Mouse (Mus musculus): ENCODE results near the gene Arap1. TPM values are rescaled to one million over a fixed set of nuclear protein-coding genes. Genes with fewer than 3 reads are reported as not detected.
A peak's percentile ranks its signal among the peaks of the same experiment; 100 is the strongest.

The Arap1 gene
- total and polyA plus RNA-seq, 2 experiments from 2014 or later, result 6.9 to 30.0 TPM

- H3K4me3 ChIP-seq (ENCODE audit: low read depth, low read length), result no peak overlapping the region
- no peak overlapping the region for H3K9ac ChIP-seq (replicated peaks; ENCODE audit: low read length, poor library complexity, severe bottlenecking)
- ATAC-seq (ENCODE audit: low FRiP score) (peak; percentile 34), DNase-seq (ENCODE audit: low spot score) (no peak)
- TF ChIP-seq CTCF (IDR thresholded peaks at IDR 0.05), result no peak
- peaks cover 22% of the 10 kb centered on the region; the same call in 1 of the 2 replicates for H3K4me1 ChIP-seq (ENCODE audit: insufficient read depth, low read length)
- no peak overlapping the region for H3K4me2 ChIP-seq (ENCODE audit: low read depth, low read length, poor library complexity, severe bottlenecking)
- H3K9me3 ChIP-seq (ENCODE audit: low read length), result no peaks in the 10 kb centered on the region
- no peaks in the 10 kb centered on the region for H3K36me3 ChIP-seq (ENCODE audit: insufficient read depth, low read length)
- WGBS, result 28% methylated on average over 8 of the region's 8 CpGs
- H3K27ac ChIP-seq (ENCODE audit: low read depth, low read length), result 0 out of 2 replicates have a peak overlapping the region, but pooled peaks have one; percentile 13
- H3K27me3 ChIP-seq (ENCODE audit: insufficient read depth, low read length), result peaks cover 6% of the 10 kb centered on the region; the same call in 1 of the 2 replicates
These were observed 67.7 kb downstream of the Arap1 start for GRCm38 (mm10) chr7:101415512-101416100.

GRCm38 (mm10) chr7:101416391-101416790 is 68.5 kb downstream of the Arap1 start:
- Histone ChIP-seq H3K27me3 (ENCODE audit: insufficient read depth, low read length) (peaks cover 6% of the 10 kb centered on the region; the same call in 1 of the 2 replicates), H3K9ac (replicated peaks; ENCODE audit: low read length, poor library complexity, severe bottlenecking) (no peak overlapping the region), H3K4me2 (ENCODE audit: low read depth, low read length, poor library complexity, severe bottlenecking) (no peak overlapping the region), H3K27ac (ENCODE audit: low read depth, low read length) (no peak overlapping the region), H3K36me3 (ENCODE audit: insufficient read depth, low read length) (no peaks in the 10 kb centered on the region), H3K9me3 (ENCODE audit: low read length) (no peaks in the 10 kb centered on the region), H3K4me1 (ENCODE audit: insufficient read depth, low read length) (peaks cover 23% of the 10 kb centered on the region; the same call in 1 of the 2 replicates), H3K4me3 (ENCODE audit: low read depth, low read length) (no peak overlapping the region)
- ATAC-seq (ENCODE audit: low FRiP score) (no peak), DNase-seq (ENCODE audit: low spot score) (no peak)
- TF ChIP-seq CTCF (IDR thresholded peaks at IDR 0.05), result no peak
- WGBS, result 80% methylated on average over 5 of the region's 5 CpGs

- 6% methylated on average over 27 of the region's 27 CpGs for WGBS
These were observed 71.3 kb downstream of the Arap1 start for GRCm38 (mm10) chr7:101419013-101419770.

GRCm38 (mm10) chr7:101421529-101421928 is 73.7 kb downstream of the Arap1 start, which contains the start of gene Pde2a:
TSS of gene Pde2a (plus strand) at chr7:101421691.
- TF ChIP-seq CTCF (IDR thresholded peaks at IDR 0.05), result no peak
- DNase-seq (ENCODE audit: low spot score) (peak; percentile 64), ATAC-seq (ENCODE audit: low FRiP score) (peak; percentile 71)
- 14% methylated on average over 6 of the region's 6 CpGs for WGBS
- Histone ChIP-seq H3K9me3 (ENCODE audit: low read length) (no peaks in the 10 kb centered on the region), H3K27ac (ENCODE audit: low read depth, low read length) (peak within 1 kb of the TSS; percentile 39; the same call in 1 of the 2 replicates), H3K27me3 (ENCODE audit: insufficient read depth, low read length) (peaks cover 6% of the 10 kb centered on the region; the same call in 1 of the 2 replicates), H3K36me3 (ENCODE audit: insufficient read depth, low read length) (no peaks in the 10 kb centered on the region), H3K4me2 (ENCODE audit: low read depth, low read length, poor library complexity, severe bottlenecking) (peak within 1 kb of the TSS; percentile 58), H3K4me1 (ENCODE audit: insufficient read depth, low read length) (peaks cover 11% of the 10 kb centered on the region; the same call in 1 of the 2 replicates), H3K9ac (replicated peaks; ENCODE audit: low read length, poor library complexity, severe bottlenecking) (peak within 1 kb of the TSS; percentile 15), H3K4me3 (ENCODE audit: low read depth, low read length) (peak within 1 kb of the TSS; percentile 28)

More at GRCm38 (mm10) chr7:101419013-101419770, 71.3 kb downstream of the Arap1 start:
- H3K27me3 ChIP-seq (ENCODE audit: insufficient read depth, low read length), result peaks cover 6% of the 10 kb centered on the region; the same call in 1 of the 2 replicates
- no peaks in the 10 kb centered on the region for H3K9me3 ChIP-seq (ENCODE audit: low read length)
- no peak overlapping the region for H3K27ac ChIP-seq (ENCODE audit: low read depth, low read length)
- H3K4me2 ChIP-seq (ENCODE audit: low read depth, low read length, poor library complexity, severe bottlenecking), result no peak overlapping the region
- no peak for ATAC-seq (ENCODE audit: low FRiP score)
- no peak overlapping the region for H3K9ac ChIP-seq (replicated peaks; ENCODE audit: low read length, poor library complexity, severe bottlenecking)
- DNase-seq (ENCODE audit: low spot score), result no peak
- no peak for TF ChIP-seq CTCF (IDR thresholded peaks at IDR 0.05)
- no peaks in the 10 kb centered on the region for H3K36me3 ChIP-seq (ENCODE audit: insufficient read depth, low read length)
- H3K4me3 ChIP-seq (ENCODE audit: low read depth, low read length), result no peak overlapping the region
- peaks cover 23% of the 10 kb centered on the region; the same call in 1 of the 2 replicates for H3K4me1 ChIP-seq (ENCODE audit: insufficient read depth, low read length)

GRCm38 (mm10) chr7:101422069-101422468 is 74.2 kb downstream of the Arap1 start:
- H3K27me3 ChIP-seq (ENCODE audit: insufficient read depth, low read length), result peaks cover 6% of the 10 kb centered on the region; the same call in 1 of the 2 replicates
- peak overlapping the region; percentile 28 for H3K4me3 ChIP-seq (ENCODE audit: low read depth, low read length)
- no peaks in the 10 kb centered on the region for H3K36me3 ChIP-seq (ENCODE audit: insufficient read depth, low read length)
- no peak for TF ChIP-seq CTCF (IDR thresholded peaks at IDR 0.05)
- DNase-seq (ENCODE audit: low spot score) (no peak), ATAC-seq (ENCODE audit: low FRiP score) (no peak)
- H3K9me3 ChIP-seq (ENCODE audit: low read length), result no peaks in the 10 kb centered on the region
- H3K4me1 ChIP-seq (ENCODE audit: insufficient read depth, low read length), result peaks cover 11% of the 10 kb centered on the region; the same call in 1 of the 2 replicates
- peak overlapping the region; percentile 58 for H3K4me2 ChIP-seq (ENCODE audit: low read depth, low read length, poor library complexity, severe bottlenecking)
- 0 out of 2 replicates have a peak overlapping the region, but pooled peaks have one; percentile 39 for H3K27ac ChIP-seq (ENCODE audit: low read depth, low read length)
- peak overlapping the region; percentile 15 for H3K9ac ChIP-seq (replicated peaks; ENCODE audit: low read length, poor library complexity, severe bottlenecking)
- WGBS, result 18% methylated on average over 3 of the region's 3 CpGs
